Mouse (Mus musculus): Measurements from ENCODE around the gene Stxbp4. TPM values are rescaled to one million over a fixed set of nuclear protein-coding genes. Genes with fewer than 3 reads are reported as not detected.
A peak's percentile ranks its signal among the peaks of the same experiment; 100 is the strongest.

Stxbp4 gene
- total and polyA plus RNA-seq, 2 experiments from 2014 or later, result 9.1 to 9.9 TPM

- Histone ChIP-seq H3K27ac (no peak overlapping the region), H3K9me3 (ENCODE audit: low read length) (no peaks in the 10 kb centered on the region), H3K4me1 (ENCODE audit: insufficient read depth, low read length) (peaks cover 3% of the 10 kb centered on the region; the same call in 1 of the 2 replicates), H3K4me2 (ENCODE audit: low read depth, low read length) (no peak overlapping the region), H3K4me3 (ENCODE audit: low read length) (no peak overlapping the region), H3K36me3 (ENCODE audit: insufficient read depth, low read length) (no peaks in the 10 kb centered on the region), H3K9ac (replicated peaks; ENCODE audit: low read length) (no peak overlapping the region), H3K27me3 (ENCODE audit: insufficient read depth, low read length) (no peaks in the 10 kb centered on the region)
- ATAC-seq (no peak), DNase-seq (ENCODE audit: low spot score) (no peak)
- 88% methylated on average over 3 of the region's 3 CpGs for WGBS
- no peak for TF ChIP-seq CTCF (IDR thresholded peaks at IDR 0.05; ENCODE audit: low read depth)
Observed at GRCm38 (mm10) chr11:90460458-90460857, 177.4 kb downstream of the Stxbp4 start.

- Histone ChIP-seq H3K9ac (replicated peaks; ENCODE audit: low read length) (no peak overlapping the region), H3K36me3 (ENCODE audit: insufficient read depth, low read length) (no peaks in the 10 kb centered on the region), H3K4me3 (ENCODE audit: low read length) (no peak overlapping the region), H3K27ac (no peak overlapping the region), H3K27me3 (ENCODE audit: insufficient read depth, low read length) (no peaks in the 10 kb centered on the region), H3K4me2 (ENCODE audit: low read depth, low read length) (no peak overlapping the region), H3K4me1 (ENCODE audit: insufficient read depth, low read length) (peaks cover 5% of the 10 kb centered on the region; the same call in 1 of the 2 replicates), H3K9me3 (ENCODE audit: low read length) (no peaks in the 10 kb centered on the region)
- no peak for TF ChIP-seq CTCF (IDR thresholded peaks at IDR 0.05; ENCODE audit: low read depth)
- DNase-seq (ENCODE audit: low spot score) (peak; percentile 48), ATAC-seq (no peak)
- 44% methylated on average over 3 of the region's 3 CpGs for WGBS
Observed at GRCm38 (mm10) chr11:90452134-90452533, 185.8 kb downstream of the Stxbp4 start.

DNA sequence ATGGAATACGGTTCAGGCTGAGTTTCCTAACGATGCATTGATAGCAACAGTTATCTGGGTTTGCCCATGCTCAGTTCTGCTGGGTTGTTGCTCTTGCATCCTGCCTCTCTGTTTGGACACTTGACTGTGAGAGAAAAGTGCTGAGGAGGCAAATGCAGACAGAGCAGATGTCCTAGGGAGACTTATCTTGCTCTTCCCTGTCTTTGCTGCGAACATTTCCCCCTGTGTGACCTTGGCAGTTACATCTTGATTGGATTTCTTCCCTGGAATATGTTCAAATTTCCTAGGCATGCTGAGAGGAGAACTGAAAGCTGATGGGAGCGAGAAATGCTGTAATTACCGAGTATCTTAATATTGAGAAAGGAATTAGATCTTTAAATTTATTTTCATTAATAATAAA, 186.4 kb downstream of the Stxbp4 start:
- Histone ChIP-seq H3K9me3 (ENCODE audit: low read length) (no peaks in the 10 kb centered on the region), H3K4me2 (ENCODE audit: low read depth, low read length) (no peak overlapping the region), H3K27ac (no peak overlapping the region), H3K36me3 (ENCODE audit: insufficient read depth, low read length) (no peaks in the 10 kb centered on the region), H3K27me3 (ENCODE audit: insufficient read depth, low read length) (no peaks in the 10 kb centered on the region), H3K9ac (replicated peaks; ENCODE audit: low read length) (no peak overlapping the region), H3K4me3 (ENCODE audit: low read length) (no peak overlapping the region), H3K4me1 (ENCODE audit: insufficient read depth, low read length) (peaks cover 5% of the 10 kb centered on the region; the same call in 1 of the 2 replicates)
- WGBS, result 46% methylated on average over 5 of the region's 5 CpGs
- no peak for ATAC-seq
- peak; percentile 53 for DNase-seq (ENCODE audit: low spot score)
- no peak for TF ChIP-seq CTCF (IDR thresholded peaks at IDR 0.05; ENCODE audit: low read depth)

DNA sequence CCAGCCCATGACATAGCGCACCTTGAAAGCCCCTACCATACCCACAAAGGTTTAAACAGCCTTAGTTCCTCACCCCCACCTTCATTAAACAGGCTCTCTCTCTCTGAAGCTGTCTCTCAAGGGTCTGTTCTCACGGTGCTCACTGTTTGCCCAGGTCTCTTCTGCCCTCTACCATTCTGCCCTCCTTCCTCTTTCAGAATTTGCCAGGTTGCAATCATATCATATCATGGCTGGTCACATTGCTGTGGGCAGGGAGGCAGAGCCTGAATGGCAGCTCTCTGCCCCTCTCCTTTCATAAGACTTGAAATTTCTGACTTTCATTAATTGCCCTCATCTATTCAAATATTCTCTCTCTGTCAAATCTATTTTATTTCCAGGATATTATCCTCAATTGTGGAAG, 195.4 kb downstream of the Stxbp4 start:
- Histone ChIP-seq H3K9ac (replicated peaks; ENCODE audit: low read length) (no peak overlapping the region), H3K36me3 (ENCODE audit: insufficient read depth, low read length) (no peaks in the 10 kb centered on the region), H3K27me3 (ENCODE audit: insufficient read depth, low read length) (no peaks in the 10 kb centered on the region), H3K4me2 (ENCODE audit: low read depth, low read length) (no peak overlapping the region), H3K27ac (no peak overlapping the region), H3K4me1 (ENCODE audit: insufficient read depth, low read length) (no peaks in the 10 kb centered on the region), H3K4me3 (ENCODE audit: low read length) (no peak overlapping the region), H3K9me3 (ENCODE audit: low read length) (no peaks in the 10 kb centered on the region)
- no peak for DNase-seq (ENCODE audit: low spot score)
- no peak for ATAC-seq
- WGBS, result 87% methylated on average over 2 of the region's 2 CpGs
- TF ChIP-seq CTCF (IDR thresholded peaks at IDR 0.05; ENCODE audit: low read depth), result no peak

- Histone ChIP-seq H3K27me3 (ENCODE audit: insufficient read depth, low read length) (no peaks in the 10 kb centered on the region), H3K4me2 (ENCODE audit: low read depth, low read length) (no peak overlapping the region), H3K4me1 (ENCODE audit: insufficient read depth, low read length) (no peaks in the 10 kb centered on the region), H3K36me3 (ENCODE audit: insufficient read depth, low read length) (no peaks in the 10 kb centered on the region), H3K27ac (no peak overlapping the region), H3K4me3 (ENCODE audit: low read length) (no peak overlapping the region), H3K9me3 (ENCODE audit: low read length) (no peaks in the 10 kb centered on the region), H3K9ac (replicated peaks; ENCODE audit: low read length) (no peak overlapping the region)
- no peak for ATAC-seq
- 59% methylated on average over 3 of the region's 3 CpGs for WGBS
- no peak for DNase-seq (ENCODE audit: low spot score)
- TF ChIP-seq CTCF (IDR thresholded peaks at IDR 0.05; ENCODE audit: low read depth), result no peak
Observed at GRCm38 (mm10) chr11:90440851-90441250, 197.0 kb downstream of the Stxbp4 start.

DNA sequence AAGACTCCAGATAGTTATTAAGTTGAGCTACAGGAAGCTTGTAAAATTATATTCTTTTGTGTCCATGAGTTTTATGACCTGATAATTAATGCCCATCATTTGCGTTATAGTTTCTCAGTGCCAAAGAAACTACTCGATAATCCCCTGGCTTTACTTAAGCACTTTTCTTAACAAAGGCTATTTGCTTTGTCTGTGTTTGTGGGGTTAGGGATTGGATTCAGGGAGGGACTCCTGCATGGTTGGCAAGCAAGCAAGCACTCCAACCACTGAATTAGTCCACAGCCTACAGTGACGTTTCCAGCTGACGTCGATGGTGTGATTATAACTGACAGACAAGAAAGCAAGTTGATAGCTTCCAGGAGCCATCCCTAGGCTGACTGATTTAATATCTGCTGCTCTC, 199.1 kb downstream of the Stxbp4 start:
- no peak for ATAC-seq
- Histone ChIP-seq H3K4me2 (ENCODE audit: low read depth, low read length) (no peak overlapping the region), H3K9me3 (ENCODE audit: low read length) (no peaks in the 10 kb centered on the region), H3K4me3 (ENCODE audit: low read length) (no peak overlapping the region), H3K4me1 (ENCODE audit: insufficient read depth, low read length) (no peaks in the 10 kb centered on the region), H3K9ac (replicated peaks; ENCODE audit: low read length) (no peak overlapping the region), H3K27me3 (ENCODE audit: insufficient read depth, low read length) (no peaks in the 10 kb centered on the region), H3K36me3 (ENCODE audit: insufficient read depth, low read length) (no peaks in the 10 kb centered on the region), H3K27ac (no peak overlapping the region)
- TF ChIP-seq CTCF (IDR thresholded peaks at IDR 0.05; ENCODE audit: low read depth), result no peak
- WGBS, result 63% methylated on average over 5 of the region's 5 CpGs
- no peak for DNase-seq (ENCODE audit: low spot score)

Other genes starting within 250 kb of the Stxbp4 start
- 4.6 and 10.4 TPM in 2 replicates for gene Hlf, start 247.2 kb downstream of the Stxbp4 start, total RNA-seq (2014; rRNA removed)
- gene Hlf, start 247.2 kb downstream of the Stxbp4 start, polyA plus RNA-seq (2015; fragmentation: Nextera tagmentation; extraction: Ambion mirVana), result 9.6 and 10.2 TPM in 2 replicates
- 22.9 and 40.1 TPM in 2 replicates for gene Cox11, start 89 bp upstream of the Stxbp4 start, total RNA-seq (2014; rRNA removed)
- 37.1 and 40.3 TPM in 2 replicates for gene Cox11, start 89 bp upstream of the Stxbp4 start, polyA plus RNA-seq (2015; fragmentation: Nextera tagmentation; extraction: Ambion mirVana)
- 14.5 and 20.7 TPM in 2 replicates for gene Tom1l1, start 50.3 kb upstream of the Stxbp4 start, total RNA-seq (2014; rRNA removed)
- gene Tom1l1, start 50.3 kb upstream of the Stxbp4 start, polyA plus RNA-seq (2015; fragmentation: Nextera tagmentation; extraction: Ambion mirVana), result 26.7 and 28.8 TPM in 2 replicates

Data from hindbrain, postnatal 0 days (tissue).